Mouse (Mus musculus): ENCODE data around the gene Samd1.
"Not testable (repeated sequence)": the region's sequence is repeated elsewhere in the genome, so short reads cannot be mapped to it uniquely, and the experiment has no call there.

Samd1 gene

GRCm38 (mm10) chr8:83983222-83983621 lies 14.2 kb upstream of the Samd1 start:
- DNase-seq (ENCODE audit: low spot score in 2 of 2), result not testable (repeated sequence)

GRCm38 (mm10) chr8:83989243-83989642 lies 8.2 kb upstream of the Samd1 start:
- DNase-seq (ENCODE audit: low spot score in 2 of 2), result no peak

GRCm38 (mm10) chr8:83990170-83990569 lies 7.3 kb upstream of the Samd1 start:
- DNase-seq (ENCODE audit: low spot score in 2 of 2), result no peak

GRCm38 (mm10) chr8:83992488-83992887 lies 5.0 kb upstream of the Samd1 start:
- no peak for DNase-seq (ENCODE audit: low spot score in 2 of 2)

- no peak for DNase-seq (ENCODE audit: low spot score in 2 of 2)
Observed at GRCm38 (mm10) chr8:83994030-83994429, 3.4 kb upstream of the Samd1 start.

GRCm38 (mm10) chr8:83995973-83996372 lies 1.5 kb upstream of the Samd1 start:
- DNase-seq (ENCODE audit: low spot score in 2 of 2), result no peak

GRCm38 (mm10) chr8:83996567-83997505 lies 636 bp upstream of the Samd1 start:
- peak; percentile 80 to 88 for DNase-seq (ENCODE audit: low spot score in 2 of 2)

GRCm38 (mm10) chr8:83998231-83999056 lies 972 bp downstream of the Samd1 start:
- peak in 1 of 2 experiments; percentile 46 for DNase-seq (ENCODE audit: low spot score in 2 of 2)

GRCm38 (mm10) chr8:83999057-83999705 lies 1.7 kb downstream of the Samd1 start:
- DNase-seq (ENCODE audit: low spot score in 2 of 2), result no peak

- DNase-seq (ENCODE audit: low spot score in 2 of 2), result no peak
Observed at GRCm38 (mm10) chr8:83999825-84000224, 2.4 kb downstream of the Samd1 start.

GRCm38 (mm10) chr8:84001281-84002000 lies 4.0 kb downstream of the Samd1 start, which contains the start of gene 1700067K01Rik:
1700067K01Rik (plus strand) TSS chr8:84001502.
- DNase-seq (ENCODE audit: low spot score in 2 of 2), result no peak

GRCm38 (mm10) chr8:84002957-84003611 lies 5.6 kb downstream of the Samd1 start:
- DNase-seq (ENCODE audit: low spot score in 2 of 2), result no peak

- no peak for DNase-seq (ENCODE audit: low spot score in 2 of 2)
Observed at GRCm38 (mm10) chr8:84003612-84004246, 6.3 kb downstream of the Samd1 start.

GRCm38 (mm10) chr8:84004533-84005201 lies 7.2 kb downstream of the Samd1 start:
- peak; percentile 90 to 93 for DNase-seq (ENCODE audit: low spot score in 2 of 2)

- not testable (repeated sequence) for DNase-seq (ENCODE audit: low spot score in 2 of 2)
Observed at GRCm38 (mm10) chr8:84005502-84005901, 8.0 kb downstream of the Samd1 start.

GRCm38 (mm10) chr8:84008362-84008761 lies 10.9 kb downstream of the Samd1 start:
- DNase-seq (ENCODE audit: low spot score in 2 of 2), result no peak

GRCm38 (mm10) chr8:84009876-84010275 lies 12.4 kb downstream of the Samd1 start:
- DNase-seq (ENCODE audit: low spot score in 2 of 2), result peak; percentile 80 to 90

GRCm38 (mm10) chr8:84010625-84011611 lies 13.4 kb downstream of the Samd1 start:
- DNase-seq (ENCODE audit: low spot score in 2 of 2), result peak; percentile 60 to 80

Measured in urinary bladder, postnatal 4 days (tissue).